ENCODE assay signal across 12 mouse cellular contexts in the genomic region with DNA sequence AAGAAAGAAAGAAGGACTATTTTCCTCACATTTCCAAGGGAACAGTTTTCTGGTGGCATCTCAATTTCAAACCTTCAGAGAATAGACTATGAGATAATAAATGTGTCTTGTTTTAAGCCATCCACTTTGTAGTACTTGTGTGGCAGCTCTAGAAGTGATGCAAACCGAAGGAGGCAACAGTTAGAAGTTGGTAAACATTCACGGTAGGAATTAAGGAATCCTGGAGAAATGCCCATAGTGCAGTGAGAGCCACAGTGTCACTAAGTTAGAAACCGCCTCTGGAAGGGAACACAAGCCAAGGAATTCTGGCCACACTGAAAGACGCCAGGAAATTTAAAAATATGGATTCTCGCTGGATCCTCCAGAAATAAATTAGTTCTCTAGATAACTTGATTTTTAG.
"Had no signal": no experiment of that assay in that cellular context is flagged by ENCODE, and none has a peak within 500 bp of the region (broad histone marks: within the 10 kb centered on the region; RNA-seq: fewer than 3 reads in every experiment).

No protein-coding gene starts in this region.

- H3K9me3 ChIP-seq: kidney, embryonic 15.5 days; limb, embryonic 10.5 days; liver, embryonic 15.5 days; lung, embryonic 15.5 days; midbrain, embryonic 13.5 days had no signal

- DNase-seq: kidney, adult 2 months; kidney, postnatal 25 days; lung, postnatal 36 days; thymus, adult 18-20 months; thymus, postnatal 14 days had no signal

- H3K27ac ChIP-seq: kidney, embryonic 15.5 days; limb, embryonic 10.5 days; liver, embryonic 15.5 days; lung, embryonic 15.5 days; midbrain, embryonic 13.5 days; stomach, postnatal 0 days had no signal

- H3K27me3 ChIP-seq: kidney, embryonic 15.5 days; liver, embryonic 15.5 days; lung, embryonic 15.5 days; midbrain, embryonic 13.5 days had no signal

- H3K36me3 ChIP-seq: kidney, embryonic 15.5 days; limb, embryonic 10.5 days; liver, embryonic 15.5 days; lung, embryonic 15.5 days; midbrain, embryonic 13.5 days had no signal

- ATAC-seq: intestine, embryonic 16.5 days; midbrain, embryonic 13.5 days had no signal

- H3K4me1 ChIP-seq: kidney, embryonic 15.5 days; limb, embryonic 10.5 days; liver, embryonic 15.5 days; lung, embryonic 15.5 days; midbrain, embryonic 13.5 days had no signal

- H3K4me3 ChIP-seq: kidney, embryonic 15.5 days; limb, embryonic 10.5 days; liver, embryonic 15.5 days; lung, embryonic 15.5 days; midbrain, embryonic 13.5 days had no signal
